Mouse (Mus musculus) cerebral cortex, adult 2 months (tissue): ENCODE results near the gene Fbxo40.

Experiments
- WGBS: fragments of 180-500 bp; shearing (Covaris S2); methylation state at CpG from one replicate; pipeline ENCODE4 v1.1.7; 2018; 5-methylcytosine and 5-hydroxymethylcytosine counted together

Fbxo40 gene

DNA sequence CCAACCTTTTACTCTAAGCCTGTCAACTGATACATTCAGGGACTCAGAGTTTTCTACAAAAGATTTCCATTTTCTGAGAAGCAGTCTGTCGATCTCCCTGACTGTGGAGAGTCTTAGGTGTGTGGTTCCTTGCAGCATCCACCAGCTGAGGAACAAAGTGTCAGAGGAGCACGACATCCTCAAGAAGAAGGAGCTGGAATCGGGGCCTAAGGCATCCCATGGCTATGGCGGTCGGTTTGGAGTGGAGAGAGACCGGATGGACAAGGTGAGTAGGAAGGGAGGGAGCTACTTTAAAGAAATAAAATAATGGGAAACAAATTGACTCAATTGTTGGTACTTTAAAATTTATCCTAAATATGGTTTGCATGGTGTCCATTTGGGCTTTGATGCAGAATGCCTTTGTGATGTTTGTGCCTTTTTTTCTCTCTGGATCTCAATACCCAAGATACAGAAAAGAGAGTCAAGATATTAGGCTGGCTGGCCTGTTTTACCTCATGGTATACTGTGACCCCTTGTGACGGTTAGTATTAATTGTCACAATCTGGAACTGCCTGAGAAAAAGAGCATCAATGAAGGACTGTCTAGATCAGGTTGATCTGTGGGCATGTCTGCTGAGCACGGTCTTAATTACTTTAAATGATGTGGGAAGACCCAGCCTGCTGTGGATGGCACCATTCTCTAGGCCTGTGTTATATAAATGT, 43.7 kb downstream of the Fbxo40 start:
- 91% methylated on average over 8 of the region's 8 CpGs for WGBS

DNA sequence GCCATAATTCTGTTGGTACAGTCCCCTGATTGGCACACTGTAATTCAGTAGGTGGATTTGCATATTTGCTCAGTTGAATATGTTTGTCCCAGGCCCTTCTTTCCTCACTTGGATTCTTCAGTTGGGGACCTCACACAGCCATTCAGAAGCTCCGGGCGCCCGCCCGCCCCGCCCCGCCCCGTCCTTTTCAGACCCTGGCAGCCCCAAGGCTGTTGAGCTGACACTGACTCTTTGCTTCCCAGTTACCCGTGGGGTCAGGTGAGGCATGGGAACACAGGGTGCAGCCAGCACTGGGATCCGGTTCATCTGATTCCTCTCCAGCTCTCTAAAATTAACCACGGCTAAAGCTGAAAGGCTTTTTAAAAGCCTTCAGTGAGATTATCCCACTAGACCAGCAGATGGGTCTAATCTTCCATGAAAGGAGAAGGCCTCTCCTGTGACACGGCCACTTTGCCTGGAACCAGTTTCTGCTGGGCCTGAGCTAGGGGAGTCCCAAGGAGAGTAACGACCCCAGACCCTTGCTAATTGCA, 45.3 kb downstream of the Fbxo40 start:
- WGBS: 26% methylated on average over 12 of the region's 12 CpGs

DNA sequence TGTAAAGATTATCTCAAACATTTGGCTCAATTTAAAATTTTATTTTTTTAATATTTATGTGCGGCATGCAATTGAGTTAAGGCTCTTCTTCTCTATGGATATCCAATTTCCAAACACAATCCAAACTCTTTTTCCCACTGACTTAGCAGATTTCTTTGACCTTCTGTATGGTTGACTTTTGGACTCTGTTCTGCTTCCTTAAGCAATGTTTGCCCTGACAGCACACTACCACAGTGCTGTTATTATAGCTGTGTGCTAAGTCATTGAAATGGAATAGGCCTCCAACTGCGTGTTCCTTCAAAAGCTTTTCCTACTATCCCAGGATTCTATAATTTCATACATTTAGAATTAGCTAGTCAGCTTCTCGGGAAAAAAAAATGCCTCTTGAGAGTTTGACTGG, 46.7 kb downstream of the Fbxo40 start:
- 88% methylated on average over 3 of the region's 3 CpGs for WGBS

DNA sequence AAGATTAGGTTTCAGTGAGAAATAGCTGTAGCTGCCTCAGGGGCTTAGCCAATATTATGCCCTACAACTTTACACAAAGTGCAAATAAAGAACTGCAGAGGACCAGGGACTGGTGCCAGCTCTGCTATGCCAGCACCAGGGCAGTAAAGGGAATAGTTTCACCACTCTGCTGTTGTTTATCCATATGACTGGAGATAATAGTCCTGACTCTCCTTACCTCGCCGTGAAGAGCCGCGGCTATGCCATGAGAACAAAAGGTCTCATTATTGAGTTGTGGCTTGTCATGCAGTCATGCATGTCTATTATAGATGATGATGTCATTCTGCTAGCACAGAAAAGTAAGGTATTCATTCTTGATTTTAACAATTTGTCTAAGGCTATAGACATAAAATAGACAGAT, 48.4 kb downstream of the Fbxo40 start:
- 48% methylated on average over 4 of the region's 4 CpGs for WGBS

DNA sequence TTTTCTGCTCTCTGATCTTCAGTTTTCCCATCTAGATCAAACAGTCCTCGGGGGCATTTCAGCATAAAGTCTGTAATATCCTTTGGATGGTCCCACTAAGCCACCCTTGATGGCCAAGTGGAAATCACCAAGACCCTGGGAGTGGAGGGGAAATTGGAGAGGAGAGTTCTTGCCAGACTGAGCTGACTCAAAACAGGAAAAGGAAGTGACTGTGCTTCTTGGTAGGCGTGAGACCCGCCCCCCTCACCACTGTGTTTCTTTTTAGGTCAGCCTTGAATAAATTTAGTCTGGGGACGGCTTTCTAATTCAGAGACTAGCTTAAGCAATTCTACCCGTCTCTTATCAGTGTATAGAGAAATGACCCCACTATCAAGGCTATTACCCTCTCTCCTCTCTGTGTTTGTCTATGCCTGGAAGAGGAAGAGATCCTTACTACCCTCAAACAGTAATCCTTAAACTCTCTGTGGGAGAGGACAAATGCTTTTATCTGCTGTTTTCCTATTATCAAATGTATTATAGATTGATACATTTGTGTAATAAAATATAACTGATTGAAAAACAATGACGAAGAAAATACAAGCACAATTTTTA, 49.0 kb downstream of the Fbxo40 start:
- WGBS: 54% methylated on average over 6 of the region's 6 CpGs

DNA sequence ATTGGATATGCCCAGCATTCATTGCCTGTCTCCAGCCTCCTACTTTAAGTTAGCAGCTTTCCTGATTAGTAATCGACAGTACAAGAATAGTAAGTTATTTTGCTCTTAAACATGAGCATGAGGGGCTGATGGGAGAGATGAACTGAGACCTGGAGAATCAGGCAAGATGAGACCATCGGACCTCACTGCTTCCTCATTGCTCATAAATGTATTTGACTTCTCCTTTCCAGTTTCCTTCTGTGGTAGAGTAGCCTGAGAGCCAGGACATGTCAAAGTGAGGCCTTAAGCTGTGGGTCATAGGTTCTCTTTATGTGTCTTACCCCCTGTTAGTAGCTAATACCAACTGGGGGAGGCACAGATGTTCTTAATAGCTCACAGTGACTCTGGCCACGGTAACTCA, 54.5 kb downstream of the Fbxo40 start:
- WGBS: 88% methylated on average over 3 of the region's 3 CpGs

DNA sequence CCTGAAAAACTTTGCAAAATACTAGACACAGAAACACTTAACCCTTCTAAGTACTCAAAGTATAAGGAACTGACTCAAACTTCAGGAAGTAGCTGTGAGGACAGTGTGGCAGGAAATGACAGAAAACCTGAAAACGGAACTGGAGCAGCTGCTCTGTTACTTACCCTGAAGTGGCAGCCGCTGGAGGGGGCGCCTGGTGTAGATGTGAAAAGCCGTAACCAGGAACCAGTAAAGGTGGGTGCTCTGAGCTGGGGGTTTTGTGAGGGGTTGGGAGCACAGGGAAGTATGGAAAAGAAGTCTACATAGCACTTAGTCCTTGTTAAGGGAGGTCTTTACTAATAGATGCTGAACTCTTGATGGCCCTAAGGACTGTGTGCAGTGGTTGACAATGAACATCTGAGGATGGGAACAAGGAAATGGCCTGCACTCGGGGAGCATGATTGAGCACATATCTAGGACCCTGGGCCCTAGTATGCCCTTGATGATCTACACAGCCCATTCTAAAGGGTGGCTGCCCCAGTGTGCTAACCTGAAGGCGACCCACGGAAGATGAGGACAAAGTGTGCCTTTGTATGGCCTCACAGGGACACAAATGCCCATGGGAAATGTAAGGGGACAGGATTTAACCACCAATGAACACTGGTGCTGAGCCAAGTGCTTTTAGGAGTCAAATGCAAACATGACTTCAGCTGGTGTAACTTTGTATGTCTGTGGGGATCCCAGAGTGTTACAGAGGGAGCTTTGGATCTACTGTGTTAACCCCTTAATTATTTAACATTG, 55.2 kb downstream of the Fbxo40 start, which contains the start of gene Hcls1:
TSS of gene Hcls1 (plus strand) at position 143 of the 780 bp plus-strand sequence.
- WGBS: 64% methylated on average over 7 of the region's 7 CpGs

DNA sequence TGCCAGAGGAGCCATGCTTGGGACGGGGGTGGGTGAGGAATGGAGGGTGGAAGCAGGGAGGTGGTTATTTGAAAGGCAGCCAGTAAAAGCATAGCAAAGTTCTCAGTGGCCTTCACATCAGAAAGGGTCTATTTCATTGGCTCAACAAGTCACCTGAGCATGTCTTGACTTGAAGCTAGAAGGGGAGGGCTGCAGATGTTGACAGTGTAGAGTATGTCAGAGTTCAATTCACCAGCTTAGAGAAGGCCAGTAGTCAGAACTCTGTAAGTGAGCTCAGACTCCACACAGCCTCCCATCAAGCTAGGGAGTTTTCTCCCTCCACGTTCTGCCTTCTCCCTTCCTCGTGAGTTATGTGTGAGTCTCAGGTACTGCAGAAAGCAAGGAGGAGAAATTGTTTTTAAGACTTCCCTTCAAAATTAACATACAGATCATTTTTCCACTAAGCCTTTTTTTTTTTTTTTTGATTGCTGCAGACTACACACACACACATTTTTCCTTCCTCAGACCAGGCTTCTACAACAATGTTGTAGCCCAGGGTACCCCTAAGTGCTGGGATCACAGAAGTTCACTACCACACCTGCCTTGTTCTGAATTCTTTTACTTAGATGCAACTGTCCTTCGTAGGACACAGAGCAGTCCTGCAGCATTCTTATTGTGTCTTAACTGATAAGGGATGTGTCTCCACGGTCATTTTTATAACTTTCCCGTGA, 56.0 kb downstream of the Fbxo40 start:
- 55% methylated on average over 6 of the region's 6 CpGs for WGBS

DNA sequence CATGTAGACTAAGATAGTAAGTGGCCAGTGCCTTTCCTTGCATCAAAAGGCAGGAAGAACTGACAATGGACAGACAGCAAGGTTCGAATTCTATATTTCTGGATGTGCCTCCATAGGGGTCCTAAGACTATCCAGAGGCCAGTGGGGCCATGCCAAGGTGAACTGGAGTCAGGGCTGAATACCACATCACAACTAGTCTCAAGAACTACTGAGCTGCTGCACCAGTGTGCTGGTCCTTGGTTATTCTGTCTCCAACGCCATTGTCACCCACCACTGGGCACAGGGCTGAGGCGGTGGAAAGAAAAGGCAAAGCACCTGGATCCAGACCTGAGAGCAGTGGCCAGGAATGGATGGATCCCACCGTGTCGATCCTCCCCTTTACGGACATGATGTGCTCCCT, 57.7 kb downstream of the Fbxo40 start:
- WGBS: 95% methylated on average over 6 of the region's 6 CpGs

DNA sequence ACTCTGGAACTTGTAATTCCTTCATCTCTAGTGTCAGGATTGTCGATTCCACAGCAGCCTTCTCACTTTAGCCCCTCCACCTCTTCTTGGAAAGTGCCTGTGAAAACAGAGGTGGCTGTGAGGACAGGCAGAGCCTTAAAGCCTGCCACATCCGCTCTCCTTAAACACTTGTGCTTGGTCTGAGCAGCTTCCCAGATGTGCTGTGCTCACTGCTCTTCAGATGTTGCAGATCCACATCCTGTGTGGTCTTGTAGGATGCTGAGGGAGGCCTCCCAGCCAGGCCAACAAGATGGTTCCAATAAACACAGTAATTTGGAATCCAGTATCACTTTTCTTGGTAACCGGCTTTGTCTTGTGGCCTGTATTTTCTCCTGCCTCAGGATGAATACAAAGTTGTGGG, 58.3 kb downstream of the Fbxo40 start:
- 72% methylated on average over 3 of the region's 3 CpGs for WGBS

DNA sequence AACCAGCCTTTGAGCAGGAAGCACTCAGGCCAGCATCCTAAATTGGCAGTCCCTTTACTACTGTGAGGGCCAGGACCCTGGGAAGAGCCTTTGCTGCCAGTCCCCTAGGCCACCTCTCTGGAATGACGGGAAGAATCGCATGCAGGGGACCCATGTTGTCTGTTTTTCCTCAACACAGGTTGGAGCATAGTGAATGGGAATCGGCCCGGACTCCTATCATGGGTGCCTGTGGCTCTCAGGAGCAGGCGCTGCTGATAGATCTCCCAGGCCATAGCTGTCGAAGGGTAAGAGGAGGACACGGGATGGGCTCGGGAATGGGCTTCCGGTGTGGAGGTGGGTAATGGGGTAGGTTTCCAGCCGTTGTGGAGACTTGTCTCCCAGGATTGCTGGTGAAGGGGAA, 58.9 kb downstream of the Fbxo40 start:
- WGBS: 93% methylated on average over 10 of the region's 10 CpGs

DNA sequence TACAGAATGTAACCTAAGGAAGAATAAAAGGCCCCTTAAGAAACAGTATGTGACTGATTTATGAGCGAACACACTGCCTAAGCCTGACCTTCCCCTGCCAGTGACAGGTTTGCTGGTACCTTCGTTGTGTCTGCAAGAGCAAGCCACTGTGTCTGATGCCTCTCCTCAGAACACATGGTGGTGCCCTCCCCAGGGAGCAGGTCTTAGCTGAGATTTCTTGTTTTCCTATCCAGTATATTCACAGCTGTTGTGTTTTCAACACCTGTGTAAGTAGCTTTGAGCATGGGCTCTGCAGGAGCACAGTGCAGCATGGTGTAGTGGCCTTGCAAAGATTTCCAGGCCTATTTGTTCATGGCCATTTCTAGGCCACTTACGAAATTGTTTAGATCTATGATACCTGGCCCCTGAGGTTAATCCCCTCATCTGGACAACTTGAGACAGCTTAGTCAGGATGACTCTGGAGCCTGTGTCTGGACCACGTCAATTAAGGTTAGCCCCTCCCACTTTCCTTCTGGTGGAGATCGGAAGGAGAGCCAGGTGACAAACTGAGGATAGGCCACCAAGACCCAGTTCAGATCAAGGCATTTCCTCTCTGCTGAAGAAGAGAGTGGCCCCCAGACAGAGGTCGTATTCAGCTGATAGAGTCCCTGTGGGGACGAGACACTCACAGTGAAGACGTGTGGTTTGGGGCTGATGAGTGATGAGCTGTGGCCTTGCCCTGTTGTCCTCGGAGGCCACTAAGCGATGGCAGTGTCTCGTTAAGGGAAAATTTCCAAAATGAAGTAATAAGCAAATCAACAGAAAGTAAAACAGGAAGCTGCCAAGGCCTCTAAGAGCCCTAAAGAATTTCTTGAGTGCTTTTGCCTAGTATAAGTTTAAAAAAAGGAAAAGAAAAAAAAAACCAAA, 59.8 kb downstream of the Fbxo40 start:
- WGBS: 84% methylated on average over 11 of the region's 11 CpGs

DNA sequence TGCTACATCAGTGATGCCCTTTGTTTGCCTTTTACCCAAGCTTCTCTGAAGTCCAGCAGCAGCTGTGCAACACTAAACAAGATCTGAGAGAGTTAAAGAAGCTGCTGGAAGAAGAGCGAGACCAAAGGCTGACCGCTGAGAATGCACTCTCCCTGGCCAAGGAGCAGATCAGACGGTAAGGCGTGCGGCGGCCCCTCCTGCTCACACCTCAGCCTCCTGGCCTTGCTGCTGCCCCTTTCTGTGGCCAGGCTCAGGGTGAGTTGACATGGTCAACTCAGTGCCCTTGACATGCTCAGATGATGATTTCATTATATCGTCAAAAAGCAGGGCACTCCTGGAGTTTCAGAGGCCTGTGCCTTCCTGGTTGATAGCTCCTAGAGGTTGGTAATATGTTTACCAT, 61.1 kb downstream of the Fbxo40 start:
- 93% methylated on average over 7 of the region's 7 CpGs for whole genome bisulfite sequencing

DNA sequence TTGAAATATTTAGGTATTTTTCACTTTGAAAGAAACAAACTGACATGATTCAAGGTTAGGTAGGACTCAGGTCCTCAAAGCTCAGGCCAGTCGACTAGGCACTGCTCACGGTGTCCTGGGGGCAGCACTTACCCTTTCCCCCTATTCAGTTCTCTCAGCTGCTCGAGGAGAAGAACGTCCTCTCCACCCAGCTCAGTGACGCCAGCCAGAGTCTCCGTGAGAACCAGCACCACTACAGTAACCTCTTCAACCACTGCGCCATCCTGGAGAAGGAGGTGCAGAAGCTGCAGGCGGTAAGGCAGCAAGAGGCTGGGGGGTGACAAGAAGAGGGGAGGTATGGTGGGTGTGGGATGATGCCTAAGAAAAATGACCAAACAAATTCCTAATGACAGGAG, 62.2 kb downstream of the Fbxo40 start:
- WGBS: 90% methylated on average over 8 of the region's 8 CpGs

DNA sequence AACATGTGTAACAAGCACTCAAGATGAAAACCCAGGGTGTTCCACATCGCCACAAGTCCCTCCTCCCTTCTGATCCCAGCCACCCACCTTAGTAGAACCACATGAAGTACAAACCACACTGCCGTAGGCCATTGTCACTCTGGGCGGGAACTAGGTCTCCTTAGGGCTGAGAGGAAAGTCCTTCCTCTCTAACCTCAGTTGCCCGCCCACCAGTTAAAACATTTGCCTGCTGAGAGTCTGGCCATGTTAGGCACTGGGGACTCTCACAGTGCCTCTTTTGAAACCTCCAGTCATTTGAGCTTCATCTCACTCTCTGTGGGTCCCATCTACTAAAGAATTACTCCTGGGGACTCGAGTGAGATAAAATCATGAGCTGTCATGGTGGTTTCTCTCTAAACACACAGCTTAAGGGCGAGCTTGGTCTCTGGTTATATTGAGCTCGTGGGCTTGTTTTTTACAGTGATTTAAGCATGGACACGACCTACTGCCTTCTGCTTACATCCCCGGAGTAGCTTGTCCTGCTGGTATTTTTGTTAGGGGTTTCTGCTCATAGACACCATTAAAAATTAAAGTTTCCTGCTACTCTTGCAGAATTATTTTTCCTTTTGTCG, 62.7 kb downstream of the Fbxo40 start:
- 75% methylated on average over 10 of the region's 10 CpGs for WGBS

DNA sequence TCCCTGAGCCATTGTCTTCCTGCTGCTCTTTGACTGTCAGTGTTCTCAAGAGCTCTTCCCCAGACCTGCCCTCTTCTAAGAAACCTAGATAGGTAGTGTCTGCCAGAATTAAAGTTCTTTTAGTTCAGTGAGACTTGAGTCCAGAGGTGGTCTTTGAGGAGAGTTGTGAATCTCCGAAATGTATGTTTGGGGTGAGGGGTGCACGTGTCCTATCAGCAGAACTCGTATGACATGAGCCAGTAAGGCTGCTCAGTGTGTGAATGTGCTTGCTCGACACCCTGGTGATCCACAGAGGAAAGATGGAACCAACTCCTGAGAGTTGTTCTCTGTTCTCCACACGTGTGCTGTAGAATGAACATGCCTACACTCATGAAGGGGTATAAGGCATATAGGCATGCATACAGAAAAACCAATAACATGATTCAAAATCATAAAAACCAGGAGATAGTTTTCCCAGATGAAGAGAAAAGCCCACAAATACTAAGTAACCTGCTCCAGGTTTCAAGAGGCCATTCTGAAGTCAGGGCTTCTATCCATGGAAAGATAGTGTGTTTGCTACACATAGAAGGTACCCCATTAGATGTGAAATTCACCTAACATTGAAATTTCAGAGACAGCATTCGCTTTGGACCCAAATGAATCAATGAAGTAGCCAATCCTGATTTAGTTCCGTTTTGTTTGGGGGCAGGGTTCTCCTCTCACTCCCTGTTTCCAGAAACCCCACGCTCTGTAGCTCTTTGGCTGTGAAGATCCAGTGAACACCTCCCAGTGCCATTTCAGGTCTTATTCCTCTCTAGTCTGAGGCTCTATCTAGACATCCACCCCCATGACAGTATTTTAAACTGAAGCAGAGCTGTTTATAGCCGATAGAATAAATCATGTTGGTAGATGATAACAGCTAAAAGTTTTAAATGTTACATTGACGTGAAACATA, 63.5 kb downstream of the Fbxo40 start:
- WGBS: 70% methylated on average over 10 of the region's 10 CpGs

DNA sequence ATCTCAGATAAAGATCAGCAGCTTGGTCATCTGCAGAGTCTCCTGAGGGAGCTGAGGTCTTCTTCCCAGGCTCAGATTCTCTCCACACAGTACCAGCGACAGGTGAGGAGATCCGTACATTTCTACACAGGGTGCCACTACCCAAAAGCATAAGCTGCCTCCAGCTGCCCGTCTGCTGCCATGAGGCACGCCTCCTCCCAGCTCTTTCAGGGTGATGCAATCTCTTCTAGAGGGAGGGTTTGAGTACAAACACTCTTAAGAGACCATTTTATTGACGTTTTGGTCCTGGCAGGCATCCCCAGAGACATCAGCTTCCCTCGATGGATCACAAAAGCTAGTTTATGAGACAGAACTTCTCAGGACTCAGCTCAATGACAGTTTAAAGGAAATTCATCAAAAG, 64.5 kb downstream of the Fbxo40 start:
- 45% methylated on average over 6 of the region's 6 CpGs for WGBS

DNA sequence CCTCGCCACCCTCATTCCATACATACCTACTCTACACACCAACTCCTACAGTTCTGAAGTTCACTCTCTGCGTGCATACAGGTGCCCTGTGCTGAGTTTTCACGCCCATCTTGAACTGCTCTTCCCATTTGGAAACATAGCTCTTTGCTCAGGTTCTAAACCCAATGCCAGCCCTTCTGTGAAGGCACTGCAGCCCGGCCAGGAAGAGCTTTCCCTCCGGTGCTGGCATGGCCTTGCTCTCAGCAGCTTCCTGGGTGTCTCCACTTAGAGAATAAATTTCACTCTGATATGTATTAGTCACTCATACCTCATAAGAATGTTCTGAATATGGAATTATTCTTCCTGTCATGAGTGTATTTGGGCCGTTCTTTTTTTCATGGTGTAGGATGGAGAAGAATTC, 64.9 kb downstream of the Fbxo40 start:
- 78% methylated on average over 6 of the region's 6 CpGs for WGBS

DNA sequence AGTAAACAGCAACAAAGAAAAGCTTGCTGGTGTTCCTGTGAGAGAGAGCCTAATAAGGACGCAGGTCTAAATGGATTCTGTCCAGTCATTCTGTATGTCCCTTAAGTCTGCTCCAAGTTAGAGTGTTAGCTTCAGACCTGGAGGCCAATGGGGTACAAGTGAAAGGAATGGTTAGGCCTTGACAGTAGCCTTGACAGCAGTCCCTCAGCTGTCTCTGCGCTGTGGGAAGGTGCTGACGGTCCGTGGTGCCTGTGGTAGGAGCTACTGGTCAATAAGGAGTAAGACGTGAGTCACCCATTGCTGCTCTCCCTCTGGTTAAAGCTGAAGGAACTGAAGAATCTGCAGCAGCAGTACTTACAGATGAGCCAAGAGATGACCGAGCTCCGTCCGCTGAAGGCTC, 66.0 kb downstream of the Fbxo40 start:
- 92% methylated on average over 8 of the region's 8 CpGs for WGBS
